Mouse (Mus musculus) intestine, postnatal 0 days (tissue): ENCODE measurements around the gene Tmem14a. TPM values are rescaled to one million over a fixed set of nuclear protein-coding genes. Genes with fewer than 3 reads are reported as not detected.
"Not testable (repeated sequence)": the region's sequence is repeated elsewhere in the genome, so short reads cannot be mapped to it uniquely, and the experiment has no call there.

Experiments used
- ATAC-seq: fragments of 200-750 bp; cut with Nextera tagmentation; 2 replicates; pipeline ENCODE4 v1.8.0; 2017; ENCODE audit warnings: mild to moderate bottlenecking, moderate TSS enrichment, moderate library complexity
- H3K27ac ChIP-seq: fragments of 300-500 bp; sonication (generic); 2 replicates; pipeline ENCODE4 v1.5.1; 2014; ENCODE audit warnings: mild to moderate bottlenecking, low read depth, low read length, moderate library complexity
- H3K27me3 ChIP-seq: fragments of 300-500 bp; sonication (generic); replicated peaks from 2 replicates; pipeline ENCODE4 v1.6.1; 2014; ENCODE audit warnings: low read length, mixed read lengths; ENCODE audit not compliant: control insufficient read depth, insufficient read depth
- H3K36me3 ChIP-seq: fragments of 300-500 bp; sonication (generic); 2 replicates; pipeline ENCODE4 v1.6.1; 2014; ENCODE audit warnings: mild to moderate bottlenecking, moderate library complexity; ENCODE audit not compliant: control insufficient read depth, insufficient read depth
- H3K4me1 ChIP-seq: fragments of 300-500 bp; sonication (generic); replicated peaks from 2 replicates; pipeline ENCODE4 v1.6.1; 2014; ENCODE audit warnings: antibody characterized with exemption, low read length, mixed read lengths; ENCODE audit not compliant: control insufficient read depth, insufficient read depth
- H3K4me2 ChIP-seq: fragments of 300-500 bp; sonication (generic); replicated peaks from 2 replicates; pipeline ENCODE4 v1.6.1; 2014; ENCODE audit warnings: low read depth, mild to moderate bottlenecking, moderate library complexity
- H3K4me3 ChIP-seq: fragments of 300-500 bp; sonication (generic); 2 replicates; pipeline ENCODE4 v1.5.1; 2014; ENCODE audit warnings: low read depth, low read length
- H3K9ac ChIP-seq: fragments of 300-500 bp; sonication (generic); 2 replicates; pipeline ENCODE4 v1.6.1; 2014; ENCODE audit warnings: mild to moderate bottlenecking, low read depth, low read length
- H3K9me3 ChIP-seq: fragments of 300-500 bp; sonication (generic); 2 replicates; pipeline ENCODE4 v1.6.1; 2016; ENCODE audit warnings: mixed run types; ENCODE audit not compliant: control insufficient read depth
- CTCF ChIP-seq: sonication (generic); IDR thresholded peaks from 2 replicates; pipeline ENCODE4 v1.5.1; 2016; ENCODE audit warnings: low read depth, mild to moderate bottlenecking, control low read depth, antibody characterized with exemption, moderate library complexity
- WGBS: fragments of 180-500 bp; shearing (Covaris S2); extraction: QIAGEN DNeasy Blood & Tissue Kit; methylation state at CpG from one replicate; pipeline ENCODE4 v1.1.7; 2014; 5-methylcytosine and 5-hydroxymethylcytosine counted together
- polyA plus RNA-seq: library from polyadenylated mRNA; unstranded; fragments of >200 nt; fragmentation: Nextera tagmentation; extraction: Ambion mirVana; gene quantifications from 2 replicates; pipeline ENCODE4 v1.2.1, GENCODE M21; 2015

The Tmem14a gene
- polyA plus RNA-seq, 1 experiment from 2014 or later: 10.0 TPM

DNA sequence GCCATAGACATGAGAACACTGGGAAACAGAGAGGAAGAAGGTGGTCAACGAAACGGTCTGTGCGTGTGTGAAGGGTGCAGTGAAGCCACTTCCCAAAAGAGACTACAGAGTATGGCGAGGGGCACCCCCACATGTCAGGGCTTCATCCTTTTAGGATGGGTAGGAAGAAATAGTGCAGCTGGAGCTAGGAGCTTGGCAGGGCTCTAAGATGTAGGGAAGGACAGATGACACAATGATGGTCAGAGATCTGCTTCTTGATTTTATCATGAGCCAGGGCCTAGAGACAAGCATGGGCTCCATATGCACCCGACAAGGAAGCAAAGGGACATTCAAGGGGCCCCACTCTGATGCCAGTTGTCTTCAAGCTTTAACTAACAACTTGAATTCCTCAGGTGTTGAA, 44.0 kb downstream of the Tmem14a start:
- H3K9me3 ChIP-seq: no peaks in the 10 kb centered on the region
- ATAC-seq: no peak
- 93% methylated on average over 5 of the region's 5 CpGs for whole genome bisulfite sequencing
- no peaks in the 10 kb centered on the region for H3K4me1 ChIP-seq
- H3K27ac ChIP-seq: no peak overlapping the region
- H3K9ac ChIP-seq: no peak overlapping the region
- H3K36me3 ChIP-seq: no peaks in the 10 kb centered on the region
- no peak for TF ChIP-seq CTCF
- H3K27me3 ChIP-seq: no peaks in the 10 kb centered on the region
- no peak overlapping the region for H3K4me2 ChIP-seq
- no peak overlapping the region for H3K4me3 ChIP-seq

GRCm38 (mm10) chr1:21263986-21264385, 45.6 kb downstream of the Tmem14a start:
- H3K4me3 ChIP-seq: no peak overlapping the region
- no peak for ATAC-seq
- 86% methylated on average over 4 of the region's 4 CpGs for WGBS
- TF ChIP-seq CTCF: no peak
- no peaks in the 10 kb centered on the region for H3K4me1 ChIP-seq
- no peak overlapping the region for H3K9ac ChIP-seq
- no peak overlapping the region for H3K27ac ChIP-seq
- no peaks in the 10 kb centered on the region for H3K27me3 ChIP-seq
- H3K36me3 ChIP-seq: no peaks in the 10 kb centered on the region
- H3K9me3 ChIP-seq: no peaks in the 10 kb centered on the region
- H3K4me2 ChIP-seq: no peak overlapping the region

DNA sequence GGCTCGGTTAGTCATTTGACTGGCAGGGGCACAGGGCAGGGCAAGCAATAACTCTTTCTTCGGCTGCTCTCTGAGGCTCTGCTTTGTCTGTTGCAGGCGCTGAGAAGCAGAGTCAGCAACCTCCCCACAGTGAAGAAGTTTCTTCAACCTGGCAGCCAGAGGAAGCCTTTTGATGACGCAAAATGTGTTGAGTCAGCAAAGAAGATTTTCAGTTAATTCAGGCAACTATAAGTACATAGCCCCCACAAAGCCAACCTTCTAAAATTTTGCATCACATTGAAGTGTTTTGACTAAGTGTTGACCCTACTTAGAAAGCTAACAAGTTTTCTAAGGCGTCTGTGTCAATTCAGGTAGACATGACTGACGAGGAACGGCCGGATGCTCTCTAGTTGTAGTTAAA, 46.4 kb downstream of the Tmem14a start:
- no peak for TF ChIP-seq CTCF
- Histone ChIP-seq H3K27ac (no peak overlapping the region), H3K9me3 (no peaks in the 10 kb centered on the region), H3K4me1 (no peaks in the 10 kb centered on the region), H3K27me3 (no peaks in the 10 kb centered on the region), H3K9ac (no peak overlapping the region), H3K4me2 (no peak overlapping the region), H3K4me3 (no peak overlapping the region), H3K36me3 (no peaks in the 10 kb centered on the region)
- ATAC-seq: no peak
- 85% methylated on average over 8 of the region's 8 CpGs for WGBS

DNA sequence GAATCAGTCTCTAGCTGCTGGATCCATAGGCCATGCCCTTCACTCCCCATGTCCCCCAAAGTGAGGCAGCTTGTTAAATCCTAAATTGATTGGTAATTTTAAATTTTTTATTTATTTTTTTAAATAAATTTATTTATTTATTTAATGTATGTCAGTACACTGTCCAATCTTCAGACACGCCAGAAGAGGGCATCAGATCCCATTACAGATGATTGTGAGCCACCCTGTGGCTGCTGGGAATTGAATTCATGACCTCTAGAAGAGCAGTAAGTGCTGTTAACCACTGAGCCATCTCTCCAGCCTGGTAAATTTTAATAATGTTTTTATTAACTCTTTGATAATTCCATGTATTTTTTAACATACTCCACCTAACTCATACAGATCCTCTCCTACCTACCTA, 48.4 kb downstream of the Tmem14a start:
- Histone ChIP-seq H3K4me2 (no peak overlapping the region), H3K27ac (no peak overlapping the region), H3K4me3 (no peak overlapping the region), H3K27me3 (no peaks in the 10 kb centered on the region), H3K36me3 (no peaks in the 10 kb centered on the region), H3K9ac (no peak overlapping the region), H3K4me1 (no peaks in the 10 kb centered on the region), H3K9me3 (no peaks in the 10 kb centered on the region)
- 79% methylated on average over 1 of the region's 1 CpGs for WGBS
- no peak for ATAC-seq
- TF ChIP-seq CTCF: peak; percentile 39

GRCm38 (mm10) chr1:21267466-21267865, 49.1 kb downstream of the Tmem14a start:
- WGBS: 76% methylated on average over 6 of the region's 7 CpGs

GRCm38 (mm10) chr1:21271343-21272055, 53.1 kb downstream of the Tmem14a start:
- no peaks in the 10 kb centered on the region for H3K27me3 ChIP-seq
- H3K4me2 ChIP-seq: peak overlapping the region; percentile 48
- WGBS: 21% methylated on average over 18 of the region's 18 CpGs
- H3K9me3 ChIP-seq: no peaks in the 10 kb centered on the region
- H3K36me3 ChIP-seq: no peaks in the 10 kb centered on the region
- H3K27ac ChIP-seq: no peak overlapping the region
- H3K4me1 ChIP-seq: 0 out of 2 replicates have a peak, but pooled peaks cover 4% of the 10 kb centered on the region
- peak overlapping the region; percentile 18 for H3K4me3 ChIP-seq
- TF ChIP-seq CTCF: peak; percentile 81
- ATAC-seq: peak; percentile 85
- no peak overlapping the region for H3K9ac ChIP-seq

More at GRCm38 (mm10) chr1:21267466-21267865, 49.1 kb downstream of the Tmem14a start:
- not testable (repeated sequence) for ATAC-seq, H3K27me3 ChIP-seq, H3K9ac ChIP-seq, H3K4me2 ChIP-seq, H3K9me3 ChIP-seq, H3K4me3 ChIP-seq, H3K36me3 ChIP-seq, H3K27ac ChIP-seq, H3K4me1 ChIP-seq

DNA sequence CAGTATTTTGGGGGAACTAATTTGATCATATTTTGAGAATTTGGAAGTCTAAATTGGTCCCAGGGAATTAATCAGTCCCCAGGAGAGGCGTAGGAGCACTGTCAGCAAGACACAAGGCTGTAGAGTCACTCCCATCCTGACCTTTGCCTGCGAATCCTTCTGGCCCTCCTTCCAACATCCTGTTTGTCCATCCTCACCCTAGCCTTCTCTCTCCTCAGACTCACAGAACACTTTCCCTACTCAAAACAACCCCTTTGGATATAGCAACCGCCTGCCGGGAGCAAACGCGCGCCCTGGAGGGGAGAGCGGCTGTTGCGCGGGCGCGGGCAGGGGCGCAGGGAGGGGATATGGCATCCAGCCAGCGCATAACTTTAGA, 53.7 kb downstream of the Tmem14a start:
- H3K4me3 ChIP-seq: peak overlapping the region; percentile 18
- peak overlapping the region; percentile 48 for H3K4me2 ChIP-seq
- no peaks in the 10 kb centered on the region for H3K27me3 ChIP-seq
- H3K9me3 ChIP-seq: no peaks in the 10 kb centered on the region
- ATAC-seq: peak; percentile 36; the same call in 1 of the 2 replicates
- H3K36me3 ChIP-seq: no peaks in the 10 kb centered on the region
- WGBS: 27% methylated on average over 14 of the region's 14 CpGs
- 0 out of 2 replicates have a peak, but pooled peaks cover 4% of the 10 kb centered on the region for H3K4me1 ChIP-seq
- H3K27ac ChIP-seq: no peak overlapping the region
- H3K9ac ChIP-seq: no peak overlapping the region
- no peak for TF ChIP-seq CTCF
